Mouse (Mus musculus): Measurements from ENCODE around the gene Pcmtd2.

- TF ChIP-seq BHLHE40 (IDR thresholded peaks at IDR 0.05; ENCODE audit: borderline replicate concordance, low read depth, low read length) (no peak), CTCF (IDR thresholded peaks at IDR 0.05 in 2 of 3, conservative IDR thresholded peaks at IDR 0.05 in 1 of 3; ENCODE audit: control insufficient read depth in 1 of 3, insufficient read depth in 1 of 3, low read depth in 2 of 3, low read length in 3 of 3, poor library complexity in 1 of 3, severe bottlenecking in 1 of 3) (no peak), USF1 (IDR thresholded peaks at IDR 0.05; ENCODE audit: low read depth, low read length) (no peak)
Measured at GRCm38 (mm10) chr2:181838293-181838680, 633 bp downstream of the Pcmtd2 start.
